In genomic region chr11:117117321-117117720, GRCm38 (mm10) we compare ENCODE assay signal across 9 mouse cellular contexts. TPM values are rescaled to one million over a fixed set of nuclear protein-coding genes. Genes with fewer than 3 reads are reported as not detected.
DNase-seq lines count a peak whose midpoint lies in the region; ATAC-seq and TF ChIP-seq lines count a peak whose summit lies in the region.
"Had no signal": no experiment of that assay in that cellular context is flagged by ENCODE, and none has a peak within 500 bp of the region (broad histone marks: within the 10 kb centered on the region; RNA-seq: fewer than 3 reads in every experiment).

No protein-coding gene starts in this region.

- peak; percentile 43 for DNase-seq in cerebellum, adult 11 months
- no peak for DNase-seq in cerebellum, postnatal 10 days
- DNase-seq in liver, adult 2 months (ENCODE audit: extremely low read depth, low read depth, low spot score), result no peak
- DNase-seq in liver, result no peak
- DNase-seq in urinary bladder, postnatal 4 days (ENCODE audit: low spot score in 2 of 2), result no peak
- DNase-seq in urinary bladder, adult 2 months (ENCODE audit: low spot score), result no peak
- DNase-seq: thymus, postnatal 14 days had no signal

- peak overlapping the region; percentile 18; the same call in 1 of the 2 replicates for H3K9ac ChIP-seq in liver, adult 2 months (ENCODE audit: low read depth, low read length)
- H3K9ac ChIP-seq in intestine, embryonic 15.5 days, result 0 out of 2 replicates have a peak overlapping the region, but pooled peaks have one; percentile 28

- no peaks in the 10 kb centered on the region for H3K9me3 ChIP-seq in intestine, embryonic 15.5 days

- H3K4me3 ChIP-seq in liver, adult 2 months (ENCODE audit: insufficient read depth, low read depth, low read length), result peak overlapping the region; percentile 16; the same call in 1 of the 2 replicates
- peak overlapping the region; percentile 75; the same call in 1 of the 2 replicates for H3K4me3 ChIP-seq in intestine, embryonic 15.5 days (replicated peaks)
- peak overlapping the region; percentile 57 for H3K4me3 ChIP-seq in olfactory bulb, adult 2 months (ENCODE audit: insufficient read depth, low read depth, low read length)

- no peak for TF ChIP-seq POLR2A in liver, adult 2 months (IDR thresholded peaks at IDR 0.05; ENCODE audit: extremely low read depth, insufficient read depth, low read length)
- TF ChIP-seq POLR2A in olfactory bulb, adult 2 months (IDR thresholded peaks at IDR 0.05; ENCODE audit: insufficient read depth, low read depth, low read length), result no peak

- H3K27me3 ChIP-seq in liver, adult 2 months (ENCODE audit: control insufficient read depth, insufficient read depth, low read length), result no peaks in the 10 kb centered on the region
- H3K27me3 ChIP-seq in intestine, embryonic 15.5 days (replicated peaks), result peaks cover 9% of the 10 kb centered on the region

- H3K79me2 ChIP-seq in liver, adult 2 months (ENCODE audit: control insufficient read depth, insufficient read depth, low read length), result peaks cover 25% of the 10 kb centered on the region; the same call in 1 of the 2 replicates

- H3K4me2 ChIP-seq in intestine, embryonic 15.5 days (replicated peaks), result peak overlapping the region; percentile 81

- H3K4me1 ChIP-seq in liver, adult 2 months (ENCODE audit: control insufficient read depth, insufficient read depth, low read length), result peaks cover 8% of the 10 kb centered on the region; the same call in 1 of the 2 replicates
- H3K4me1 ChIP-seq in intestine, embryonic 15.5 days (replicated peaks), result peaks cover 33% of the 10 kb centered on the region
- H3K4me1 ChIP-seq in olfactory bulb, adult 2 months (ENCODE audit: control insufficient read depth, insufficient read depth, low read length), result peaks cover 41% of the 10 kb centered on the region

- peak overlapping the region; percentile 29; the same call in 1 of the 2 replicates for H3K27ac ChIP-seq in liver, adult 2 months (replicated peaks; ENCODE audit: insufficient read depth, low read depth, low read length)
- peak overlapping the region; percentile 80 for H3K27ac ChIP-seq in intestine, embryonic 15.5 days
- peak overlapping the region; percentile 90 for H3K27ac ChIP-seq in olfactory bulb, adult 2 months (ENCODE audit: insufficient read depth, low read depth, low read length)

- ATAC-seq in intestine, embryonic 15.5 days, result no peak

- 72% methylated on average over 18 of the region's 18 CpGs for WGBS in liver, adult 2 months
- WGBS in intestine, embryonic 15.5 days, result 35% methylated on average over 18 of the region's 18 CpGs
- WGBS in olfactory bulb, adult 2 months, result 8% methylated on average over 18 of the region's 18 CpGs

- no peak for TF ChIP-seq CTCF in liver, adult 2 months (IDR thresholded peaks at IDR 0.05; ENCODE audit: low read depth, low read length)
- no peak for TF ChIP-seq CTCF in olfactory bulb, adult 2 months (IDR thresholded peaks at IDR 0.05; ENCODE audit: insufficient read depth, low read depth, low read length)

- H3K36me3 ChIP-seq in liver, adult 2 months (ENCODE audit: control insufficient read depth, insufficient read depth, low read length), result no peaks in the 10 kb centered on the region
- H3K36me3 ChIP-seq in intestine, embryonic 15.5 days, result no peaks in the 10 kb centered on the region

RNA-seq across cellular contexts. Expression of gene Sec14l1, which starts 2.4 kb away (rescaled TPM):
- 4.6 and 6.0 TPM in 2 replicates for total RNA-seq in liver, adult 2 months (2014; rRNA removed)
- polyA plus RNA-seq in liver, adult 2 months (2012; rRNA removed), result 6.7 and 8.2 TPM in 2 replicates
- 30.4 and 30.7 TPM in 2 replicates for polyA plus RNA-seq in intestine, embryonic 15.5 days (2015; fragmentation: Nextera tagmentation; extraction: Ambion mirVana)
- not detected in 2 replicates for polyA plus RNA-seq in olfactory bulb, adult 2 months (2012; ENCODE audit: insufficient read depth, insufficient read length, low replicate concordance, missing spikeins)
- polyA plus RNA-seq in urinary bladder, adult 2 months (2012; rRNA removed), result 65.1 and 67.2 TPM in 2 replicates

Comparison
In these comparisons a context has a peak if more than half of its experiments do, and no peak if none do; other contexts are left out.
1. H3K27ac ChIP-seq: peak in every context shown above with its lines; median percentile 90 in olfactory bulb, adult 2 months; 80 in intestine, embryonic 15.5 days; 29 in liver, adult 2 months.
2. H3K4me3 ChIP-seq: peak in every context shown above with its lines; median percentile 75 in intestine, embryonic 15.5 days; 57 in olfactory bulb, adult 2 months; 16 in liver, adult 2 months.